Comparison of ENCODE assay signal across 19 mouse cellular contexts in genomic region chr1:162346456-162347011, GRCm38 (mm10).
"Had no signal": no experiment of that assay in that cellular context is flagged by ENCODE, and none has a peak within 500 bp of the region (broad histone marks: within the 10 kb centered on the region; RNA-seq: fewer than 3 reads in every experiment).

No protein-coding gene starts in this region.

- H3K36me3 ChIP-seq: limb, embryonic 10.5 days; limb, embryonic 13.5 days; liver, embryonic 12.5 days; liver, embryonic 15.5 days; midbrain, embryonic 12.5 days; midbrain, embryonic 15.5 days had no signal

- ATAC-seq: liver, embryonic 12.5 days; midbrain, embryonic 15.5 days had no signal

- H3K4me3 ChIP-seq: layer of hippocampus, adult 2 months; limb, embryonic 10.5 days; limb, embryonic 13.5 days; liver, embryonic 12.5 days; liver, embryonic 15.5 days; midbrain, embryonic 12.5 days; midbrain, embryonic 15.5 days had no signal

- H3K27me3 ChIP-seq: limb, embryonic 13.5 days; liver, embryonic 12.5 days; liver, embryonic 15.5 days; midbrain, embryonic 12.5 days; midbrain, embryonic 15.5 days had no signal

- H3K4me1 ChIP-seq: limb, embryonic 13.5 days; liver, embryonic 12.5 days; liver, embryonic 15.5 days; midbrain, embryonic 12.5 days; midbrain, embryonic 15.5 days had no signal

- H3K9me3 ChIP-seq: limb, embryonic 10.5 days; limb, embryonic 13.5 days; liver, embryonic 12.5 days; liver, embryonic 15.5 days; midbrain, embryonic 12.5 days; midbrain, embryonic 15.5 days had no signal

- DNase-seq: kidney, adult 18-20 months; kidney, postnatal 25 days; layer of hippocampus, adult 9-11 months; liver; lung, adult 2 months; lung, postnatal 14 days; lung, postnatal 4 days; right cerebral cortex, adult 18-20 months; right cerebral cortex, postnatal 14 days; right cerebral cortex, postnatal 4 days; thymus, postnatal 25 days had no signal

- H3K4me2 ChIP-seq: limb, embryonic 13.5 days; liver, embryonic 12.5 days; liver, embryonic 15.5 days; midbrain, embryonic 12.5 days; midbrain, embryonic 15.5 days had no signal

- H3K9ac ChIP-seq: limb, embryonic 13.5 days; liver, embryonic 12.5 days; liver, embryonic 15.5 days; midbrain, embryonic 12.5 days; midbrain, embryonic 15.5 days had no signal

- H3K27ac ChIP-seq: kidney, postnatal 0 days; layer of hippocampus, adult 2 months; limb, embryonic 10.5 days; limb, embryonic 13.5 days; liver, embryonic 12.5 days; liver, embryonic 15.5 days; midbrain, embryonic 12.5 days; midbrain, embryonic 15.5 days had no signal
